Mouse (Mus musculus): ENCODE results near the gene Il31. TPM values are rescaled to one million over a fixed set of nuclear protein-coding genes. Genes with fewer than 3 reads are reported as not detected.
"Not testable (repeated sequence)": the region's sequence is repeated elsewhere in the genome, so short reads cannot be mapped to it uniquely, and the experiment has no call there.

Il31 gene
- not detected for total RNA-seq (2021)
- long read RNA-seq, experiment 1, result 0 reads
- long read RNA-seq, experiment 2, result 0 reads

DNA sequence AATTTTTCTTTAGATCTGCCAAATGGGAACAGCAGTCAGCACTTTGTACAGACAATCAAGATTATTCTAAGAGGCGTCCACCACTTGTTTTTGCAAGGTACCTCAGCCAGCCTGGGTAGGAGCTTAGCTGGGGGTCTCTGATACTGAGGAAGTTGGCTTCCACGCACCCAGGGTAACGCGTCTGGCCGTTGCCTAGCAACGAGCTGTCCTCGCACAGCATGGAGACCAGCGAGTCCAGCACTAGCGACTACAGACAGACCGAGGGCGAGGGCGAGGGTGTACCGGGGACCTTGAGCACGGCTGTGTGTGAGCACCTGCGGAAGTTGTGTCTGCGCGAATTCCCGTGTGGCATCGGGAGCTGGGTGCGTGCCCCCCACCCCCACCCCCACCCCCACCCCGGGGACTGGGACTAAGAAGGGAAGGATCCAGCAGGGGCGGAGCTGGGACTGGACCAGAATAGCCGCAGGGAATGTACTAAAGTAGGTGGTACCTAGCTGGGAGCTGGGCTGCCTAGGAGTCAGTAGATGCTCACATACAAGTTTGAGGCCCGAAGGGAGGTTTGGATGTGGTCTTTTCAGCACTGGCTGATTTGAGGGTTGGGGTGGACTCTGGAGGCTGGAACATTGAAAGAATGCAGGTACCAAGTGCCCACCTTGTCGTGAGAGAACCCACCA is at the start of gene Il31, which contains the start of gene Lrrc43:
Gene Il31, minus strand, starts transcription at position 378 of the 674 bp plus-strand sequence.
Gene Lrrc43, plus strand, starts transcription at position 194 of the 674 bp plus-strand sequence.
- DNase-seq (ENCODE audit: low spot score in 2 of 2), result no peak

DNA sequence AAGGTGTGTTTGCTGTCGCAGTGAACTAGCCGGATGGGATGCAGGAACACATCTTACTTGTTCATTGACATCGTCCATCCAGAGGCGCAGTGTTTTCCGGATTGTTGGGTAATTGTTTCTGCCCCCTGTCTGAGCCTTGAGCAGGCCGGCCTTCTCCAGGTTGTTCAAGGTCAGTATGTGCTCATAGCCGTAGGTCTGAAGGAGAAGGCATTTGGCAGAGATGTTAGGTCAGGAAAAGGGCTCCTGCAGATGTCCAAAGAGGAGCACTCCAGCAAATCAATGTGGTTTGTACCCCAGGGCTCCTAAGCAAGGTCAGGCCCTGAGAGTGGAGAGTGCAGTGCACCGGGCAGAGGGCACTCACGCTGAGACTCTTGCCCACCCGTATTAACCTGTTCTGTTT is 44.5 kb upstream of the Il31 start:
- DNase-seq (ENCODE audit: low spot score in 2 of 2), result no peak

DNA sequence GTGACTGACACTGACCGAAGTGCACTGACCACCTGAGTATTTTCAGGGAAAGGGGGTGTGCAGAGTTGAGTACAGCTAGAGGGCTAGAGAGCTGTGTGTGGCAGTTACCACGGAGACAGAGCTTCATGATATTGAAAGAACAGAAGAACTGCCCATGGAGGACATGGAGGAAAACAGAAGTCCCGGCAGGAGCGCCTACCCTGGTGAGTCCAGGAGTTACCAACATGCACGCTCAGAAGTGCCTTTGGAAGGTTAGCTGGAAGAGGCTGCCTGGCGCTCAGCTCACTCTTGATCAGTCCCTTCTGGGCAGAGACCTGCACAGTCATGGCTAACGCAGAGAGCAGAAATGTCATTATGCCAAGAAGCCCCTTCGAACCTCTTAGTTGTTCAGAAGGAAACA is 40.8 kb upstream of the Il31 start:
- DNase-seq (ENCODE audit: low spot score in 2 of 2), result peak in 1 of 2 experiments; percentile 0

DNA sequence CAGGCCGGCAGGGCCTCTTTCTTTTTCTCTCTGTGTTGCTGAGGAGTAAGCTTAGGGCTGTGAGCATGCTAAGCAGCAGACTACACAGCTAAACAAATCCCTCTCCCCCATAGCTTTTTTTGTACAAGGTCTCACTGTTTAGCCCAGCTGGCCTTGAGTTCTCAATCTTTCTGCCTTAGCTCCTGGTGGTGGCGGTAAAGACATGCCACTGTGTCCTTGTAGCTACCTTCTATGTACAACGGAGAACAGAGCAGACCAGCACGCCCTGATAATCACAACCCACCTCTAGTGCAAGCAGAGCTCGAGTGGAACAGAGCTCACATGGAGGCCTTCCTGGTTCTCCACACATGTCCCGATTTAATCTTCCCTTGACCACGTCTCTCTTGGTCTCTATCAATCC is 39.4 kb upstream of the Il31 start:
- peak in 1 of 2 experiments; percentile 1 for DNase-seq (ENCODE audit: low spot score in 2 of 2)

DNA sequence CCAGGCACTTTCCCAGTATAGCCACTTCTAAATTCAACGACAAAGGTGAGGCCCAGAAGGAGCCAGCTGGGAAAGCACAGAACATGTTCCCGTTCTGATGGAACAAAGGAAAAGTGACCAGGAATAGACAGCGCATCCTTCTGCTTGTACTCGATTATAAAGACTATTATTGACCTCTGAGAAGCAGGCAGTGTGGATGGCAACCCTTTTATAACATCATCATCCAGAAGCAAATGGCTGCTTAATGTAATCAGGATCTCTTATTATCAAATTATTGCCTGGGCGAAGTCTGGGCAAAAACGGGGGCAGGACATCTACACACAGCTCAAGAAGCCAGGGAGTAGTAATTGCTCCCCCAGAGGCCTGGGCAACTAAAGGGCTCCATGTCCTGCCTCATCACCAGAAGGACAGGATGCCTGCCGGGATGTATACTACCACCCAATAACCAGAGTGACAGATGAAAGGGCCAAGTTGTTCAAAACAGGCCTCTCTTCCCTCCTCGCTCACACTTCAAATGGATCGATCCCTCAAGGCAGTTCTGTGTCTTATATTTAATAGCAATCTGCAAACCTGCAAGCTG is 36.7 kb upstream of the Il31 start:
- peak in 1 of 2 experiments; percentile 0 for DNase-seq (ENCODE audit: low spot score in 2 of 2)

DNA sequence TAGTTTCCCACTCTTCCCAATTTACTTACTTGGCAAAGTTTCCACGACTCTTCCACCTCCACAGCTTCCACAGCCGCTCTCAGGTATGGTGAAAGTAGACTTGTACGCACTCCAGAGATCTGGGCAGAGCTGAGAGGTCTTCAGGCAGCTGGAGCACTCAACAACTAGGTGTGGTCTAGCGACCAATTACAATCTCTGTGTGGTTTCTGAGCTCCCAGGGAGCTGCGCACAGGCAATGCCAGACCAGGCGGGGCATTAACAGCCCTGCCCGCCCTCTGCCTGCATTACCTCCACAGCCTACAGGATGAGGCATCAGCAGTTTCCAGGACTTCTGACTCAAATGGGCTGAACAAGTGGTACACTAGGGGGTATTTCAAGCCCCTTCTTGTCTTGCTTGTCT is 36.0 kb upstream of the Il31 start, which contains the start of gene Gm49027:
Gene Gm49027, minus strand, starts transcription at position 208 of the 400 bp plus-strand sequence.
- DNase-seq (ENCODE audit: low spot score in 2 of 2), result peak in 1 of 2 experiments; percentile 2

DNA sequence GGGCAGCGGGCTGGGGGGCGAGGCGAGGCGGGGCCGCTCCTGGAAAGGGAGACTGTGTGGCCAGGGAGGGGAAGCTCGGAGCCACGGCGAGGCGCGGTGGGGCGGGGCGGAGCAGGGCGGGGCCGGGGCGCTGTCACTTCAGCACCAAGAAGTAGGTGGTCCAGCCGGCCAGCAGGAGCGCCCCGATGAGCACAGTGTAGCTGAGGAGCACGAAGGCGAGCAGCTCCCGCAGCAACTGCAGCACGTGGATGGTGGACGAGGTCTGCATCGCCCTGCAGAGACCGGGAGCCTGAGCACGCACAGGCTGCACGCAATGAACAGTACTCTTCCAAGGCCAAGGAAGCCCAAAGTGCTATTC is 35.1 kb upstream of the Il31 start:
- no peak for DNase-seq (ENCODE audit: low spot score in 2 of 2)

DNA sequence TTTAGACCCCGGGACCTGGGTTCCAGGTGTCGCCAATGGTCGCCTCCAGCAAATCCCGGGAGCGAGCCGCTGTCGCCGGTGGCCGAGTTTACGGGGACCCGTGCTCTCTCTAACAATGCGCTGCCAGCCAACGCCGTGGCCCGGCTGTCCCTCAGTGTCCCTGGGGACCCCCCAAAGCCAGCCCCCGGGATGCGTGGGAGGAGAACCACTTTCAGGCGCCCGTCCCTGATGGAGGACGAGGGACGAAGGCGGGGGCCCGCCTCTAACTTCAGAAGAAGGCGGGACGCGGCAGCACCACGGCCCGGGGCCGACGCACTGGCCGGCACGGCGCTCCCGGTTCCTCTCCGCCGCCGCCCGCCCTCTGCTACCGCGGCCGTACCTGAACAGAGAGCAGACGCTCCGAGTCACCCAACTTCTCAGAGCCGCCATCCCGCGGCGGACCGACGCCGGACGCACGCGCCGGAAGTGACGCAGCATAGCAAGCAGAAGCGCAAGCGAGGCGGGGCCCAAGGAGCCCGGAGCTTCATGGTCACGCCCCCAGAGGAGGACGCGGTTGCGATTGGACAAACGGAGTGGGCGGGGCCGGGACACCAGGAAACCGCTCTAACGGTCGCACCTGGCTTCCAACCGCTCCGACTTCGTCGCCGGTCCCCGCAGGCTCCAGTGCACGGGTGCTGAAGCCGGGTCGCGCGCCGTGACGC is 34.6 kb upstream of the Il31 start, which contains the start of gene Diablo:
Gene Diablo, minus strand, starts transcription at position 485 of the 701 bp plus-strand sequence.
- peak; percentile 95 to 98 for DNase-seq (ENCODE audit: low spot score in 2 of 2)

DNA sequence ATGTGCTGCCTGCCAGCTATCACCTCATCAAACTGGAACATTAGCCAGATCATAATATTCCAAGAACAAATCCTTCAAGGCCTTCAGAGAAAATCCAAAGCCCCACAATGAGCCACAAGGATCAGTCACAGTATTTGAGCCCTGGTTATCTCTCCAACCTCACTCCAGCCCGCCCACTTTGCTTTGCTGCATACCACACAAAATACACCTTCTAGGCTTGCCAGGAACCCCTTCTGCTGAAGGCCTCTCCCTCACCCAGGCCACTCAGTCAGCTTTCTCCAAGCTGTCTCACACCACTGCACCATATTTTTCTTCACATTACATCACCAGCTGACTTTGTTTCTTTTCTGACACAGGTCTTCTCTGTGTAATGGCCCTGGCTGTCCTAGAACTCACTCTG is 32.9 kb upstream of the Il31 start:
- no peak for DNase-seq (ENCODE audit: low spot score in 2 of 2)

DNA sequence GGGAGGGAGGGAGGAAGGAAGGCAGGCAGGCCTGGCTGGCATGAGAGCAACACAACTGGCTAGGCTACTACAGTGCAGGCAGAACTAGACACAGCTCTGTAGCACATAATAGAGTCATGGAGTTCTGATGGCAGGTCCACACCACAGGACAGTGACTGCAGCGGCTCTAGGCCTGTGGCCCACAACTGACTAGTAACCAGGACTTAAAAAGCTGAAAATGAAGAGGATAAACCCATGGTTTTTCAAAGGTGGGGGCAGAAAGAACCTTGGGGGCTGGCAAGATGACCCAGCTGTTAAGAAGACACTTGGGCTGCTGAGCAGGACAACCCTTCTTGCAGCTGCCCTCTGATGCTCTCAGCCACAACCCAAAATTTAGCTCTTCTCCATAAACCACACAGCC is 32.3 kb upstream of the Il31 start:
- DNase-seq (ENCODE audit: low spot score in 2 of 2), result no peak

DNA sequence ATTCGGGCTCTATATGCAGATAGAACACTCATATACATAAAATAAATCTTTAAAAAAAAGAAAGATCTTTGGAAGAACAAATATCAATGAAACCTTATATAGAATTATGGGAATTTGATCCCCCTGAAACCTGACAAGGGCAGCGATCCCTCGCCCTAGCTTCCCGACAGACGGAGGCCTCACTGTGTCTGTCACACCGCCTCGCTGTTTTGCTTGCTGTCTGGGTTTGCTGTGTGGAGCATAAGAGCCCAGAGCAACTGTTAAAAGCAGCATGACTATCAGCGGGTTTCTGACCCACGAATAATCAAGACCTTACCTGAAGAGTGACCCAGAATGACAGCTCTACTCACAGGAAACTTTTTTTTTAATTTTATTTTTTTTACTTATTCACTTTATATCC is 31.4 kb upstream of the Il31 start:
- no peak for DNase-seq (ENCODE audit: low spot score in 2 of 2)

DNA sequence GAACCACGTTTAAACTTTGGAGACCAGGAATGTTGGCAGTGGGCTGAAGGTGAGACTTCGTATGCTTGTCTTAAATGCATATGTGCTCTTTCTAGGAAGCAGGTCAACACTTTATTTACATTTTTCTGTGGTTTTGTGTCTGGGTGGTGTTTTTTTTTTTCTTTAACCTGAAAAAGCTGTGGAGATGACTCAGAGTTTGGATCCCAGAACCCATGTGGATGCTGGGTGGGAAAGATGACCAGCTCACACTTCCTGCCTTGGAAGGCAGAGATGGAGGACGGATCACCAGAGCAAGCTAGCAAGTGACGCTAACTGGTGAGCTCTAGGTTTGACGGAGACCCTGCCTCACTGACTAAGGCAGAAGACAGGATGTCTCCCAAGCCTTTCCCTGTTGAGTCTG is 25.6 kb upstream of the Il31 start:
- no peak for DNase-seq (ENCODE audit: low spot score in 2 of 2)

DNA sequence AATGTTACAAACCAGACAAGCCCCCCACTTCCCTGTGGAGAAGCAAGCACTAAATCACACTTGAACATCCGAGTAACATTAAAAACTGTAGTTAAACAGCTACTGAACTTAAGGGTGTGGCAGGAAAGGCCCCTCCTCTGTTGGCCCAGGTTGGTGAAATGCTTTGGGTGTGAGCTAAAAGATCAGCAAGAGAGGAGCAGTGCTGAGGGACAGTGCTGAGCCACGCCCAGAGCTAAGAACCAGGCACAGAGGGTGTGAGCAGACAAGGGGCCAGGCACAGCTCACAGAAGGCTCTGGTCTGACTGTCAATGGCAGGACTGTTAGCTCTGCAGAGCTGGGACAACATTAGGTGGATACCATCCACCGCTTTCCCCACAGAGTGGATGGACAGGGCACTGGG is 22.8 kb upstream of the Il31 start:
- DNase-seq (ENCODE audit: low spot score in 2 of 2), result no peak

DNA sequence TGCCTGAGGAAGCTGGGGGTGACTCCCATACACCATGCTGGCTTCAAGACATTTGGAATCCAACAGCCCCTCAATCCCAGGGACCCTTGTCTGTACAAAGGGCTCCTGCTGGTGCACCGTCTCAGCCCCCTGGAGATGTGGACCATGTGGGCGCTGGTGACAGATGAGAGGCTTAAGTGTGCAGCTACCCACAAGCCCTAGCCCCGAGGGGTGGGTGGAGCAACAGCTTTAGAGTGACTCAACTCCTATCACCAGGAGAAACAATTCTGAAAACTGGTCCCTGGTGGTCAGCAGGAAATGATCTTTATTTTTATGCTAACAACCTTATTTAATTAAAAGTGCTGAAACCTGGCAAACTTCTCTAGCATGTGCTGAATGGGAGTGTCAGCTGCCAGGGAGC is 22.1 kb upstream of the Il31 start:
- not testable (repeated sequence) for DNase-seq (ENCODE audit: low spot score in 2 of 2)

DNA sequence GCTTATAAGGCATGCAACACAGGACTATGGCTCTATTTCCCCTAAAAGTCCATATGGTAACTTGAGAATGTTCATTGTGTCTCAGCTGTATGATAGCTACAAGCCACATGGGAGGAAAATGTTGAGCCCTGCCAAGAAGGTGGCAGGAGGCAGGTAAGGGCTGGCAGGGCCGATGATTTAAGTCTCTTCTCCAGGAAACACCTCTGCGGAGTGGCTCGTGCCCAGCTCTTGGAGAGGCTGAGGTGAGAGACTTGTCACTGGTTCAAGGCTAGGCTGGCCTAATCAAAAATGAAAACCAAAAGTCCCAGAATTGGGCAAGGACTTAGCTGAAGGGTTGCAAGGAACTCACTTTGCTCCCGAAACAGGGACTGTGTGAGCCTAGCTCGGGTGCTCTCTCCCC is 20.9 kb upstream of the Il31 start, which contains the start of gene B3gnt4:
Gene B3gnt4, plus strand, starts transcription at position 301 of the 400 bp plus-strand sequence.
- DNase-seq (ENCODE audit: low spot score in 2 of 2), result no peak

DNA sequence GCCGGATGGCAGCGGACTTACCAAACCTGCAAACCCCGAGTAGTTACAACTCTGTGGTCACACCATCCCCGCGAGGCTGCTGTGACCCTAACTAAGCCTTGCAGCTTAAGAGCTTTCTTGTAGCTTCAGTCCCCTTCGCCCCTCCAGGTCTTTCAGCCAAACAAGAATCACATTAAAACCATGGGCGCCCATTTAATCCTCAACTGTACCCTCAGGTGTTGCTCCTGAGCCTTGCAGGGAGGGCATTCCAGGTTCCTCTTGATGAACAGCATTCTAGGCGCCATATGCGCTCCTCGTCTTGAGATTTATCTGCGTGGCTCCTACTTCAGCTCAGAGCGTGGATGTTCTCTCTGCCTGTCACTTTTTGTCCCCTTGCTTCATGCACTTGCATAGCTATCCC is 19.6 kb upstream of the Il31 start:
- DNase-seq (ENCODE audit: low spot score in 2 of 2), result no peak

DNA sequence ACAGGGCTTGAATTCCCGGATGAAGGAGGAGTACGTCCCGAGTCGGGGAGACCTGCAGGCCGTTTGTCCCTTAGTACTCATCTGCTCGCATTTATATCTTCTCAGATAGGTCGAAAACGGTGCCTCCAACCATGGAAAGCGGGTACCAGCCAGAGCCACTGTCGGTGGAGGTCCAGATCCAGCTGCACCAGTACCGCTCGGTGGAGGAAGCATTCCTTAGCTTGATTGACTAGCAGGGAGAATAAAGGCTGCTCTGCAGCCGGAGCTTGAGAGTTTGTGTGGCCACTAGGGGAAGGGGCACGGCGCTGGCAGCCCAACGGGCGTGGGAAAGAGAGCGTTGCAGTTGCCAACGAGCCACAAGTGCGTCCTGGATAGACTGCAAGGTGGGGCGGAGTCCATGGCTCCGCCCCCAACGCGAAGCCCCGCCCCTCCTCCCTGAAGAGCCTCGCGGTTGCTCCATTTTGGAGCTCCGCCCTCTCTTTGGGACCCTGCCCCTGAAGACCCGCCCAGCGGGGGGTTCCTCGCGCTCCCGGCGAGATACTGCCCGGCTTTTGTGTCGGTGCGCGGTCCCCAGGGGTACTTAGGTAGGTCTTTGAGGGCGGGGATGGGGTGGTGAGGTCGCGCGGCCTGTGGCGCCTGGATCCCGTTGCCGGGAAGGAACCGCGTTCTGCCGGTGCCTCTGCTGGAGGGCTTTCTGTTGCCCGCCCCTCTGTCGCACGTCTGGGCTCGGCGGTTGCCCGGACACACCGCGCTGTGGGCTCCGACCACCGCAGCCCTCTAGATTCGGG is 18.8 kb upstream of the Il31 start:
- peak; percentile 51 to 59 for DNase-seq (ENCODE audit: low spot score in 2 of 2)

DNA sequence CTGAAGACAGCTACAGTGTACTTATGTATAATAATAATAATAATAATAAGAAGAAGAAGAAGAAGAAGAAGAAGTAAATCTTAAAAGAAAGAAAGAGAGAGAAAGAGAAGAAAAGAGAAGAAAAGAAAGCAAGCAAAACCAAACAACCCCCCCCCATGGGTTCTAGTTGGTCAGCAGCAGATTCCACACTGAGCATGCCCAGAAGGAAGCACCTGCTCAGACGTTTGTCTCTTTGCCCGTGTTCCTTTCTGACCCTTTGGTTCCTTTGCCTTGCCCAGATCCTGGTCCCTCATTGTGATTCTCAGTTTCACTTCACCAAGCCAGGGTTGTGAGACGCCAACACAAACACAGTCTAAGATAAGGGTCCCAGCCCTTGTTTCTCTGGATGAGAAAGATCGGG is 12.7 kb upstream of the Il31 start:
- DNase-seq (ENCODE audit: low spot score in 2 of 2), result no peak

DNA sequence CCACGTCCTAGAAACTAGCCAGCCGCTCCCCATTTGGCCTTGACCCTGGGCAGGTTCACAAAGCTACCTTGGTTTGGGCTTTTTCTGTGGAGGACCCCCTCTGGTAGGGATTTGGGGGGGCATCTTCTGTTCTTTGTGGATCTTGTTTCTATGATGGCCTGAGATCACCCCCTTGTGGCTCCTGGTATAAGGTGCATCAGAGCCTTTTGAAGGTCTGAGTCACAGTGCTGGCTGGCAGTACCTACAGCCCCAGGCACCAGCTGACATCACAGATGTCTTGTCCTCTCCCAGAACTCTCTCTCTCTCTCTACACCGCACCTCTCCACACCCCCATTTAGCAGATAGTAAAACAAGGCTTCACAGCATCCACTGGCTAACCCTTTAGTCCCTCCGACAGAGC is 10.4 kb upstream of the Il31 start:
- no peak for DNase-seq (ENCODE audit: low spot score in 2 of 2)

DNA sequence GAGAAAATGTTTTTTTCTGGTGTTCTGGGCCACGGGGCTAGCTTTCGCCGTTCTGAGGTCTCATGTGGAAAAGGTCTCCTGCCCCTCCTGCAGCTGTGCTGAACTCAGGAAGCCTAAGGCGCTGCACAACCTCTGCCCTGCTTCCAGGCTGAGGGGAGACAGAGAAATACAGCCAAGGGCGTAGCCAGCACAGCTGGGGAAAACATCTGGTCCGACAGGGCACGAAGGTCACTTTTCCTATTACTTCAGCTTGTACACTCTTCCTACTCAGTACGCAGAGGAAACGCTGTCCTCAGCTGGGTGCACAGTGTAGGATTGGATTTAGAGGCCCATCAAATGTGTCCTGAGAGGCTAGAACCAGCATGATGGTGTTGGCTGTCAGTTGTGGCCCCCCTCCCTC is 646 bp upstream of the Il31 start:
- DNase-seq (ENCODE audit: low spot score in 2 of 2), result no peak

DNA sequence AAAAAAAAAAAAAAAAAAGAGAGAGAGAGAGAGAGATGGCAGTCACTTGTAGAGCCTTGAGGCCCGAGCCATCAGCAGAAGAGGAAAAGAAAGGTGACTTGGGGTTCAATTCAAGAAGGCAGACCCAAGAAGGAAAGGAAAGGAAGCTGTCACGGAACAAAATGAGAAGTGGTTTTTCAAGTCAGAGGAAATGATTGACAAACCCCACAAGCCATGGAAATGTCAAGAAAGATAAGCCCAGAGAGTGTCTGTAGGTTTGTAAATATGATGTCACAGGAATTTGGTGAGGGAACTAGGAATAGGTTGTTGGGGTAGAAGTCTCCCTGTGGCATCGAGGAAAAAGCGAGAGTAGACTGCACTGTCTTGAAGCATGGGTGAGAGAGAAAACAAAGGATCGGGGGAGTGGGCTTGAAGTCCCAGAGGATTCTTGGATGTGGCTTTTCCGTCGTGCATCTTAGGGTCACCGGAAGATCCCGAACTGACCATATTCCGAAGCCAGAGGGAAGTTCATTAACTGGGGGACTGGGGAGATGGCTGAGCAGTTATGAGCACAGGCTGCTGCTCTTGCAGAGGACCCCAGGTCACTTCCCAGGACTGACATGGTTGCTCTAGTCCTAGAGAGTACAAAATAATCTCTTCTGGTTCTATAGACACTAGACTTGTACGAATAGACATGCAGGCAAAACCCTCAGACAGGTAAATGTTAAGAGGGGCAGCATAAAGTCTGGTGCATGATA is 1.5 kb downstream of the Il31 start:
- no peak for DNase-seq (ENCODE audit: low spot score in 2 of 2)

Data from adrenal gland, postnatal 4 days (tissue).